Mouse (Mus musculus): ENCODE measurements at regions not wholly inside any gene's neighbourhood (a gene's known extent, or its start where the extent isn't known, plus 50 kb on each side); places are given as distances from the start of the nearest gene placed in this dataset.

- no peak overlapping the region for H3K27ac ChIP-seq (replicated peaks)
Measured at GRCm38 (mm10) chr8:36322578-36322977, 557.0 kb downstream of the Gm19410 start.

GRCm38 (mm10) chr8:36338628-36339027 is 573.0 kb downstream of the Gm19410 start:
- H3K4me2 ChIP-seq (replicated peaks; ENCODE audit: low read depth) = no peak overlapping the region
- no peaks in the 10 kb centered on the region for H3K27me3 ChIP-seq (ENCODE audit: control insufficient read depth, insufficient read depth, low read length)
- H3K9ac ChIP-seq (ENCODE audit: low read length) = no peak overlapping the region
- ATAC-seq (ENCODE audit: low FRiP score, low TSS enrichment) (no peak), DNase-seq (ENCODE audit: low spot score) (no peak)
- no peaks in the 10 kb centered on the region for H3K4me1 ChIP-seq (replicated peaks; ENCODE audit: control insufficient read depth, insufficient read depth)
- no peak for TF ChIP-seq EP300 (optimal IDR thresholded peaks at IDR 0.05)
- TF ChIP-seq CTCF (IDR thresholded peaks at IDR 0.05; ENCODE audit: low read depth) = no peak
- no peak overlapping the region for H3K27ac ChIP-seq (replicated peaks)
- 95% methylated on average over 5 of the region's 5 CpGs for WGBS
- no peaks in the 10 kb centered on the region for H3K9me3 ChIP-seq (ENCODE audit: control insufficient read depth, low read length)
- no peaks in the 10 kb centered on the region for H3K36me3 ChIP-seq (ENCODE audit: control insufficient read depth, insufficient read depth, low read length)
- H3K4me3 ChIP-seq (ENCODE audit: low read depth, low read length) = no peak overlapping the region

More at GRCm38 (mm10) chr8:36322578-36322977, 557.0 kb downstream of the Gm19410 start:
- H3K4me1 ChIP-seq (replicated peaks; ENCODE audit: control insufficient read depth, insufficient read depth) = no peaks in the 10 kb centered on the region
- H3K4me2 ChIP-seq (replicated peaks; ENCODE audit: low read depth) = no peak overlapping the region
- H3K27me3 ChIP-seq (ENCODE audit: control insufficient read depth, insufficient read depth, low read length) = no peaks in the 10 kb centered on the region
- H3K36me3 ChIP-seq (ENCODE audit: control insufficient read depth, insufficient read depth, low read length) = no peaks in the 10 kb centered on the region
- no peak overlapping the region for H3K4me3 ChIP-seq (ENCODE audit: low read depth, low read length)
- H3K9me3 ChIP-seq (ENCODE audit: control insufficient read depth, low read length) = no peaks in the 10 kb centered on the region
- ATAC-seq (ENCODE audit: low FRiP score, low TSS enrichment) = no peak
- TF ChIP-seq CTCF (IDR thresholded peaks at IDR 0.05; ENCODE audit: low read depth) (no peak), EP300 (optimal IDR thresholded peaks at IDR 0.05) (no peak)
- H3K9ac ChIP-seq (ENCODE audit: low read length) = no peak overlapping the region
- 52% methylated on average over 7 of the region's 7 CpGs for WGBS
- DNase-seq (ENCODE audit: low spot score) = no peak

GRCm38 (mm10) chr8:36339449-36339848 is 573.9 kb downstream of the Gm19410 start:
- H3K36me3 ChIP-seq (ENCODE audit: control insufficient read depth, insufficient read depth, low read length) = no peaks in the 10 kb centered on the region
- H3K4me1 ChIP-seq (replicated peaks; ENCODE audit: control insufficient read depth, insufficient read depth) = no peaks in the 10 kb centered on the region
- no peaks in the 10 kb centered on the region for H3K9me3 ChIP-seq (ENCODE audit: control insufficient read depth, low read length)
- no peak overlapping the region for H3K4me3 ChIP-seq (ENCODE audit: low read depth, low read length)
- DNase-seq (ENCODE audit: low spot score) (no peak), ATAC-seq (ENCODE audit: low FRiP score, low TSS enrichment) (no peak)
- no peak overlapping the region for H3K4me2 ChIP-seq (replicated peaks; ENCODE audit: low read depth)
- TF ChIP-seq EP300 (optimal IDR thresholded peaks at IDR 0.05) (no peak), CTCF (IDR thresholded peaks at IDR 0.05; ENCODE audit: low read depth) (no peak)
- no peak overlapping the region for H3K9ac ChIP-seq (ENCODE audit: low read length)
- no peaks in the 10 kb centered on the region for H3K27me3 ChIP-seq (ENCODE audit: control insufficient read depth, insufficient read depth, low read length)
- H3K27ac ChIP-seq (replicated peaks) = no peak overlapping the region
- 83% methylated on average over 6 of the region's 6 CpGs for WGBS

GRCm38 (mm10) chr8:36340454-36340853 is 574.9 kb downstream of the Gm19410 start:
- Histone ChIP-seq H3K27ac (replicated peaks) (no peak overlapping the region), H3K27me3 (ENCODE audit: control insufficient read depth, insufficient read depth, low read length) (no peaks in the 10 kb centered on the region), H3K4me1 (replicated peaks; ENCODE audit: control insufficient read depth, insufficient read depth) (no peaks in the 10 kb centered on the region), H3K9me3 (ENCODE audit: control insufficient read depth, low read length) (no peaks in the 10 kb centered on the region), H3K4me3 (ENCODE audit: low read depth, low read length) (no peak overlapping the region), H3K4me2 (replicated peaks; ENCODE audit: low read depth) (no peak overlapping the region), H3K9ac (ENCODE audit: low read length) (no peak overlapping the region), H3K36me3 (ENCODE audit: control insufficient read depth, insufficient read depth, low read length) (no peaks in the 10 kb centered on the region)
- DNase-seq (ENCODE audit: low spot score) = no peak
- 68% methylated on average over 3 of the region's 3 CpGs for WGBS
- no peak for TF ChIP-seq CTCF (IDR thresholded peaks at IDR 0.05; ENCODE audit: low read depth)
- no peak for TF ChIP-seq EP300 (optimal IDR thresholded peaks at IDR 0.05)
- no peak for ATAC-seq (ENCODE audit: low FRiP score, low TSS enrichment)

GRCm38 (mm10) chr8:36341965-36342364 is 576.4 kb downstream of the Gm19410 start:
- H3K9ac ChIP-seq (ENCODE audit: low read length) = no peak overlapping the region
- no peak for DNase-seq (ENCODE audit: low spot score)
- WGBS = 46% methylated on average over 4 of the region's 4 CpGs
- no peaks in the 10 kb centered on the region for H3K4me1 ChIP-seq (replicated peaks; ENCODE audit: control insufficient read depth, insufficient read depth)
- no peaks in the 10 kb centered on the region for H3K27me3 ChIP-seq (ENCODE audit: control insufficient read depth, insufficient read depth, low read length)
- TF ChIP-seq EP300 (optimal IDR thresholded peaks at IDR 0.05) (no peak), CTCF (IDR thresholded peaks at IDR 0.05; ENCODE audit: low read depth) (peak; percentile 39; the same call in 1 of the 2 replicates)
- no peaks in the 10 kb centered on the region for H3K36me3 ChIP-seq (ENCODE audit: control insufficient read depth, insufficient read depth, low read length)
- H3K4me2 ChIP-seq (replicated peaks; ENCODE audit: low read depth) = no peak overlapping the region
- ATAC-seq (ENCODE audit: low FRiP score, low TSS enrichment) = no peak
- H3K4me3 ChIP-seq (ENCODE audit: low read depth, low read length) = no peak overlapping the region
- no peak overlapping the region for H3K27ac ChIP-seq (replicated peaks)
- H3K9me3 ChIP-seq (ENCODE audit: control insufficient read depth, low read length) = no peaks in the 10 kb centered on the region

- ATAC-seq (ENCODE audit: low FRiP score, low TSS enrichment) (no peak), DNase-seq (ENCODE audit: low spot score) (no peak)
- H3K9ac ChIP-seq (ENCODE audit: low read length) = no peak overlapping the region
- H3K4me3 ChIP-seq (ENCODE audit: low read depth, low read length) = no peak overlapping the region
- H3K27ac ChIP-seq (replicated peaks) = no peak overlapping the region
- H3K4me2 ChIP-seq (replicated peaks; ENCODE audit: low read depth) = no peak overlapping the region
- TF ChIP-seq CTCF (IDR thresholded peaks at IDR 0.05; ENCODE audit: low read depth) (no peak), EP300 (optimal IDR thresholded peaks at IDR 0.05) (no peak)
- 79% methylated on average over 5 of the region's 5 CpGs for WGBS
- no peaks in the 10 kb centered on the region for H3K36me3 ChIP-seq (ENCODE audit: control insufficient read depth, insufficient read depth, low read length)
- H3K27me3 ChIP-seq (ENCODE audit: control insufficient read depth, insufficient read depth, low read length) = no peaks in the 10 kb centered on the region
- no peaks in the 10 kb centered on the region for H3K9me3 ChIP-seq (ENCODE audit: control insufficient read depth, low read length)
- H3K4me1 ChIP-seq (replicated peaks; ENCODE audit: control insufficient read depth, insufficient read depth) = no peaks in the 10 kb centered on the region
Measured at GRCm38 (mm10) chr8:36342650-36343049, 577.1 kb downstream of the Gm19410 start.

Measured in stomach, postnatal 0 days (tissue).